Mouse (Mus musculus) neural tube, embryonic 12.5 days (tissue): Measurements from ENCODE around the gene Smim7. TPM values are rescaled to one million over a fixed set of nuclear protein-coding genes. Genes with fewer than 3 reads are reported as not detected.

Source experiments
- ATAC-seq: fragments of 200-750 bp; cut with Nextera tagmentation; 2 replicates; pipeline ENCODE4 v1.8.0; 2017; ENCODE audit warnings: low read depth, mild to moderate bottlenecking, moderate TSS enrichment, moderate library complexity; ENCODE audit not compliant: low FRiP score
- H3K27ac ChIP-seq: fragments of 300-500 bp; sonication (generic); 2 replicates; pipeline ENCODE4 v1.5.1; 2016
- H3K27me3 ChIP-seq: fragments of 300-500 bp; sonication (generic); replicated peaks from 2 replicates; pipeline ENCODE4 v1.6.1; 2016; ENCODE audit warnings: mild to moderate bottlenecking
- H3K36me3 ChIP-seq: fragments of 300-500 bp; sonication (generic); 2 replicates; pipeline ENCODE4 v1.6.1; 2016; ENCODE audit warnings: mild to moderate bottlenecking
- H3K4me1 ChIP-seq: fragments of 300-500 bp; sonication (generic); 2 replicates; pipeline ENCODE4 v1.6.1; 2016
- H3K4me2 ChIP-seq: fragments of 300-500 bp; sonication (generic); replicated peaks from 2 replicates; pipeline ENCODE4 v1.6.1; 2016; ENCODE audit warnings: mild to moderate bottlenecking
- H3K4me3 ChIP-seq: fragments of 300-500 bp; sonication (generic); 2 replicates; pipeline ENCODE4 v1.5.1; 2016
- H3K9ac ChIP-seq: fragments of 300-500 bp; sonication (generic); 2 replicates; pipeline ENCODE4 v1.6.1; 2016; ENCODE audit warnings: mild to moderate bottlenecking
- H3K9me3 ChIP-seq: fragments of 300-500 bp; sonication (generic); 2 replicates; pipeline ENCODE4 v1.6.1; 2016; ENCODE audit warnings: mild to moderate bottlenecking
- WGBS: fragments of 180-500 bp; shearing (Covaris S2); methylation state at CpG from one replicate; pipeline ENCODE4 v1.1.7; 2016; 5-methylcytosine and 5-hydroxymethylcytosine counted together
- polyA plus RNA-seq: library from polyadenylated mRNA; unstranded; fragments of >200 nt; fragmentation: Nextera tagmentation; extraction: Ambion mirVana; gene quantifications from 2 replicates; pipeline ENCODE4 v1.2.1, GENCODE M21; 2016

Gene Smim7
- polyA plus RNA-seq = 129 and 130 TPM in 2 replicates

DNA sequence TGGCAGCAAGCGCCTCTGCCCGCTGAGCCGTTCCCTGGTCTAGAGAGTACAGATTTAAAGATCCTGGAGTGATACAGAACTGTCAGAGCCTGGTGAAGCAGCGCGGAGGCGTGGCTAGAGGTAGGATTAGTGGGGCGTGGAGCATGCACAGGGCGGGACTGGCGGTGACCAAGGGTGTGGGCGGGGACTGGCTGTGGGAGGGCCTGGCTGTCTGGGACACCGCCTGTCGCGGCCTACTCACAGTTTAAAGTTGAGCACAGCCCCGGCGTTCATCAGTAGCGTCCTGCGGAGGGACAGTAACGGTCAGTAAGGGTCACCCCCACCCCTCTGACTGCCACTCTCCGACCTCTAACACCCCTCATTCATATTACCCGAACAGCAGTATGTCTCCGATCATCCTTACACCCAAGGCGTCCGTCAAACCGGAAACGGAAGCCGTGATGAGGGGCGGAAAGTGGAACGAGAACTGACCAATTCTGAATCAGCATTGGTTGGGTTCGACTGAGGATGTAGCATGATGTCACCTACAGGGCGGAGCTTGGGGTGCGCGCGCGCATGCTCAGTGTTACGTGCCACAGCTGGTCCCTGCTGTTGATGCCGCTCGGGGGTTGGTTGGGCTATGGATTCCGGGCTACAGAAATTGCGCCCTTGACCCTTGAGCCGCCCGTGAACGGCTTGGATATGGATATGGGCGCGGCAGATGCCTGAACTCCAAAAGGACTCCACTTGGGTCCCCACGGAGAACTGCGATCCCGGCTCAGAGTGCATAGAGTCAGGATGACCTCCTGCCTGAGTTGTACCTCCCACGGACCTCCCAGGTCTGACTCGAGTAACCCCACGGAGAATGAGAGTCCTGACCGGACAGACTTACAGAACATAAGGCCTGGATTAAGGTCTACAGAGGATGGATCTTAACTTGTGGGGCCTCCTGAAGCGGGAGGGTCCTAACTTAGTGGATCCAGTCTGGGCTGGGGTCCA, at the start of gene Smim7:
TSS of gene Smim7 (minus strand) at position 456 of the 978 bp plus-strand sequence.
- WGBS = under 1% methylated on average over 52 of the region's 52 CpGs
- H3K9ac ChIP-seq = peak within 1 kb of the TSS; percentile 74
- H3K36me3 ChIP-seq = peaks cover 34% of the 10 kb centered on the region
- peak; percentile 98 for ATAC-seq
- peaks cover 23% of the 10 kb centered on the region for H3K4me1 ChIP-seq
- H3K4me3 ChIP-seq = peak within 1 kb of the TSS; percentile 63
- H3K27ac ChIP-seq = peak within 1 kb of the TSS; percentile 77
- H3K4me2 ChIP-seq = peak within 1 kb of the TSS; percentile 97
- H3K27me3 ChIP-seq = no peaks in the 10 kb centered on the region
- no peaks in the 10 kb centered on the region for H3K9me3 ChIP-seq

DNA sequence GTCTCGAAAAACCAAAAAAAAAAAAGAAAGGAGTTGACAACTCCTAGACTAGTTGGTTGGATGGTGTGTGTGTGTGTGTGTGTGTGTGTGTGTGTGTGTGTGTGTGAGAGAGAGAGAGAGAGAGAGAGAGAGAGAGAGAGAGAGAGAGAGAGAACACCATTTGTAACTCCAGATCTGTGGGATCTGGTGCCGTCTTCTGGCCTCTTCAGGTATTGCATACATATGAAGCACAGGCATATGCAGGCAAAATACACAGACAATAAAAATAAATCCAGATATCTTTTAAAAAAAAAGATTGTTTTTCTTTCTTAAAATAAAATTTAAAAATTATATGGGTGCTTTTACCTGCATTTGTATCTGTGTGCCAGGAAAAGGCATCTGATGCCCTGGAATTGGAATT, 19.3 kb upstream of the Smim7 start:
- Histone ChIP-seq H3K4me2 (no peak overlapping the region), H3K9ac (no peak overlapping the region), H3K4me1 (no peaks in the 10 kb centered on the region), H3K27me3 (no peaks in the 10 kb centered on the region), H3K27ac (no peak overlapping the region), H3K4me3 (no peak overlapping the region), H3K36me3 (no peaks in the 10 kb centered on the region), H3K9me3 (no peaks in the 10 kb centered on the region)
- WGBS = 64% methylated on average over 2 of the region's 2 CpGs
- no peak for ATAC-seq

DNA sequence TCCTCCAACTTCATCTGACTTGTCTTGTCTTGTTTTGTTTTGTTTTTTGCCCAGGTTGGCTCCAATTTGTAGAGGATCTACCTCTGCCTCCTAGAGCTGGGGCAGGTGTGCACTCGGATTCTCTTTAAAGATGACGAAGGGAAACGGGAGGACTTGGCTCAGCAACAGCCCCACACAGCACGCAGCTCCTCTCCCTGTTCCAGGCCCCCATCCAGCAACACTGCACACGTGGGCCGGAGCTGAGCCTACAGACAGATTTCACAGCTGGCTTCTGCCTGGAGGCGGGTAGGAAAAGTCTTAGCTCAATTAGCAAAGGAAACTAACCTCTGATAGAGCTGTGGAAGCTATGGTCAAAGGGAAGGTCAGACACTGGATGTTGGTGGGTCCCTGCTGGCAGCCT, 18.4 kb upstream of the Smim7 start:
- WGBS = 88% methylated on average over 7 of the region's 7 CpGs
- H3K4me3 ChIP-seq = no peak overlapping the region
- H3K4me1 ChIP-seq = no peaks in the 10 kb centered on the region
- no peaks in the 10 kb centered on the region for H3K9me3 ChIP-seq
- H3K9ac ChIP-seq = no peak overlapping the region
- no peaks in the 10 kb centered on the region for H3K27me3 ChIP-seq
- no peak for ATAC-seq
- no peaks in the 10 kb centered on the region for H3K36me3 ChIP-seq
- H3K4me2 ChIP-seq = no peak overlapping the region
- no peak overlapping the region for H3K27ac ChIP-seq

GRCm38 (mm10) chr8:72588865-72589264, 18.0 kb upstream of the Smim7 start:
- H3K9me3 ChIP-seq = no peaks in the 10 kb centered on the region
- no peak overlapping the region for H3K4me3 ChIP-seq
- no peaks in the 10 kb centered on the region for H3K27me3 ChIP-seq
- no peaks in the 10 kb centered on the region for H3K36me3 ChIP-seq
- WGBS = 90% methylated on average over 10 of the region's 10 CpGs
- H3K4me2 ChIP-seq = no peak overlapping the region
- H3K27ac ChIP-seq = no peak overlapping the region
- H3K4me1 ChIP-seq = no peaks in the 10 kb centered on the region
- no peak for ATAC-seq
- no peak overlapping the region for H3K9ac ChIP-seq

DNA sequence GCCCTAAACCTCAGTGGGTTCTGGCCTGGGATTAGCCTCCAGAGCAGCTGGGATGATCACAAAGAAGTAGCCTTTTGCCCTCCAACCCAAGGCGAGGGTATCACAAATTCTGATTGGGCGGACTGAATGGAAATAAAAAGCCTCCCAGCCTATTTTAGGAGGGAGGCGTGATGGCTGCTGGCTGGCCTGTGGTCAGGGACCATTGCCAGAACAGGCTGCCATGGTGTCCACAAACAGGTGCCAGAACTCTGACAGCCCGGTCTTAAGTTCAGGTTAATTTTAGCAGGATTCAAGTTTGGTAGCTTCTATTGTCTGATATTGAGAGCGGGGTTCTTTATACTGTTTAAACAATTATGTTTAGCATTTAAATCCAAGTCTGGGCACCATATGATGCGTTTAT, 16.9 kb upstream of the Smim7 start:
- H3K27ac ChIP-seq = no peak overlapping the region
- H3K9ac ChIP-seq = no peak overlapping the region
- H3K36me3 ChIP-seq = no peaks in the 10 kb centered on the region
- no peaks in the 10 kb centered on the region for H3K9me3 ChIP-seq
- H3K4me3 ChIP-seq = no peak overlapping the region
- H3K4me1 ChIP-seq = no peaks in the 10 kb centered on the region
- 71% methylated on average over 6 of the region's 6 CpGs for WGBS
- ATAC-seq = no peak
- H3K27me3 ChIP-seq = no peaks in the 10 kb centered on the region
- no peak overlapping the region for H3K4me2 ChIP-seq

GRCm38 (mm10) chr8:72584390-72584789, 13.5 kb upstream of the Smim7 start:
- Histone ChIP-seq H3K27ac (no peak overlapping the region), H3K9me3 (no peaks in the 10 kb centered on the region), H3K36me3 (peaks cover 4% of the 10 kb centered on the region; the same call in 1 of the 2 replicates), H3K4me3 (no peak overlapping the region), H3K4me2 (no peak overlapping the region), H3K4me1 (no peaks in the 10 kb centered on the region), H3K27me3 (no peaks in the 10 kb centered on the region), H3K9ac (no peak overlapping the region)
- ATAC-seq = no peak
- WGBS = 80% methylated on average over 6 of the region's 6 CpGs

DNA sequence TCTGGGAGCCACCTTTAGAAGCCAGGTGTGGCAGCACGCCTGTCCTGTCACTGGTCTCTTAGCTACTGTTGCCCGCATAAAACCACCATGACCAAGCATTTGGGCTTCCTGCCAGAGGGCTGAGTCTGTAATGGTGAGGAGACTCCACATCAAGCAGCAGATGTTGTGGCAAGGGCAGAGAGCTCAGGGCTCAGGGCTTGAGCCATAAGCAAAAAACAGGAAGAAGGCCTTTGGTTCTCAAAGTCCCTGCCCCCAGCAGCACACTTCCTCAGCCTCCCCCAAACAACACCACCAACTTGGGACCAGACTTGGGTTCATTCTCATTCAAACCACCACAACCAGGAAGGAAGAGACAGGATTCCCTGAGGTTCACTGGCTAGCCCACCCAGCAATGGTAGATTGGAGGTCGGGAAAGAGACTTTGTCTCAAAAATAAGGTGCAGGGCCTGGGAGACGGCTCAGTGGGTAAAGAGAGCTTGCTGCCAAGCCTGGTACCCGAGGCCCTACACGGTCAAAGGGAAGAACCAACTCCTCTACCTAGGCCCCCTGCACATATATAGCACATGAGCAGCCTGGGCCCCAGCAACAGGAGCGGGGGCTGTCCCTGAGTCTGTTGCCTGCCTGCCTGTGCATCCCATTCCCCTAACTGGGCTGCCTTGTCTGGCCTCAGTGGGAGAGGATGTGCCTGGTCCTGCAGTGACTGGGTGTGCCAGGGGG, 12.3 kb upstream of the Smim7 start:
- no peak overlapping the region for H3K9ac ChIP-seq
- H3K4me3 ChIP-seq = no peak overlapping the region
- peaks cover 4% of the 10 kb centered on the region; the same call in 1 of the 2 replicates for H3K36me3 ChIP-seq
- no peak overlapping the region for H3K4me2 ChIP-seq
- H3K9me3 ChIP-seq = no peaks in the 10 kb centered on the region
- H3K27ac ChIP-seq = no peak overlapping the region
- H3K27me3 ChIP-seq = no peaks in the 10 kb centered on the region
- ATAC-seq = 0 out of 2 replicates have a peak, but pooled peaks have one; percentile 27
- no peaks in the 10 kb centered on the region for H3K4me1 ChIP-seq
- WGBS = 79% methylated on average over 7 of the region's 7 CpGs

DNA sequence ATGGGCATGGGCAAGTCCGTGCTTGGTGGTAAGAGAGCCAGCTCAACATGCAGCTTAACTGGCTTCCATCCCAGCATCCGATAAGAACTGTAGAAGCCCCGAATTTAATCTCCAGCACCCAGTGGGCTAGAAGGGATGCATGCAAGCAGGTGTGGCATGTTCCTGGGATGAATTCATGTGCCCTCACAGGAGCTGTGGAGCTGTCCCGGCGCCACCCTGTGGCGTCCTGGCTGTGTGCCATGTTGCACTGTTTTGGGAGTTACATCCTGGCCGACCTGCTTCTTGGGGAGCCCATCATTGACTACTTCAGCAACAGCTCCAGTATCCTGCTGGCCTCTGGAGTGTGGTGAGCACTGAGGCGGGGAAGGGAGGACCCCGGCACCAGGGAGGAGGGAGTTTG, 8.5 kb upstream of the Smim7 start:
- no peak overlapping the region for H3K27ac ChIP-seq
- no peaks in the 10 kb centered on the region for H3K4me1 ChIP-seq
- no peak overlapping the region for H3K4me2 ChIP-seq
- no peak overlapping the region for H3K9ac ChIP-seq
- H3K4me3 ChIP-seq = no peak overlapping the region
- WGBS = 73% methylated on average over 9 of the region's 9 CpGs
- no peaks in the 10 kb centered on the region for H3K27me3 ChIP-seq
- H3K36me3 ChIP-seq = peaks cover 4% of the 10 kb centered on the region; the same call in 1 of the 2 replicates
- H3K9me3 ChIP-seq = no peaks in the 10 kb centered on the region
- ATAC-seq = no peak

DNA sequence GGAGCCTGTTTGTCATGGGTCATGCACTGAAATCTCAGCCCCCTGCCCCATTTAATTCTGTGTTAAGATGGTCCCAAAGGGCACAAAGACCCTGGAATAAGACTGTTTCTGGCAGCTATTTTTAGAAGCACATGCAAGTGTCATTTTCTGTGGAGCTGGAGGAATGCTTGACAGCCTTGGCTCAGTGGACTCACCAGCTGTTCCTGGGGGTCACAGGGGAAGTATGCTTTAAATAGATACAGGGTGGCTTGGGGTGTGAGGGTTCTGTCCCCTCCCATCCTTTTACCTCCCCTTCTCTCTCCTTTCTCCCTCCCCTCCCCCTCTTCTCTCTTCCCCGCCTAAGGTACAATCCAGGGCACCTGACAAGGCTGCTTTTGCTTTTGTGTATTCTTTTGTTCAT, 7.1 kb upstream of the Smim7 start:
- 75% methylated on average over 1 of the region's 1 CpGs for WGBS
- no peak for ATAC-seq

DNA sequence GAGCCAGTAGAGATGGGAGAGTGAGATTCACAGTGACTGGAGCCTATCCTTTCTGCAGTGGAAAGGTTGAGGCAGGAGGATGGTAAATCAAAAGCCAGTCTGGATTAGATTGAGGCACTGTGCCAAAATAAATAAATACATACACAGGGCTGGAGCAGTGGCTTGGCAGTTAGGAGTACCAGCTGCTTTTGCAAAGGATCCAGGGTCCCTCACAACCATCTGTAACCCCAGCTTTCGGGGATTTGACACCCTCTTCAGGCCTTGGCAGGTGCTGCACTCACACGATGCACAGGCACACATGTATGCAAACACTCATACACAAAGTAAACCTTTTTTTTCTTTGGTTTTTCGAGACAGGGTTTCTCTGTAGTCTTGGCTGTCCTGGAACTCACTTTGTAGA, 6.4 kb upstream of the Smim7 start:
- Histone ChIP-seq H3K36me3 (peaks cover 4% of the 10 kb centered on the region; the same call in 1 of the 2 replicates), H3K27ac (no peak overlapping the region), H3K9ac (no peak overlapping the region), H3K4me1 (peaks cover 11% of the 10 kb centered on the region), H3K4me2 (no peak overlapping the region), H3K4me3 (no peak overlapping the region), H3K27me3 (no peaks in the 10 kb centered on the region), H3K9me3 (no peaks in the 10 kb centered on the region)
- WGBS = 83% methylated on average over 3 of the region's 3 CpGs
- ATAC-seq = no peak

More for the DNA sequence above, 7.1 kb upstream of the Smim7 start:
- Histone ChIP-seq H3K9me3 (no peaks in the 10 kb centered on the region), H3K4me3 (no peak overlapping the region), H3K27ac (no peak overlapping the region), H3K27me3 (no peaks in the 10 kb centered on the region), H3K36me3 (peaks cover 4% of the 10 kb centered on the region; the same call in 1 of the 2 replicates), H3K4me2 (no peak overlapping the region), H3K4me1 (peaks cover 4% of the 10 kb centered on the region), H3K9ac (no peak overlapping the region)

- Histone ChIP-seq H3K27ac (no peak overlapping the region), H3K36me3 (peaks cover 4% of the 10 kb centered on the region; the same call in 1 of the 2 replicates), H3K27me3 (no peaks in the 10 kb centered on the region), H3K4me3 (no peak overlapping the region), H3K9me3 (no peaks in the 10 kb centered on the region), H3K4me1 (peaks cover 14% of the 10 kb centered on the region), H3K4me2 (no peak overlapping the region), H3K9ac (no peak overlapping the region)
- no peak for ATAC-seq
- 94% methylated on average over 6 of the region's 6 CpGs for WGBS
These were observed 5.0 kb upstream of the Smim7 start for GRCm38 (mm10) chr8:72575915-72576314.

DNA sequence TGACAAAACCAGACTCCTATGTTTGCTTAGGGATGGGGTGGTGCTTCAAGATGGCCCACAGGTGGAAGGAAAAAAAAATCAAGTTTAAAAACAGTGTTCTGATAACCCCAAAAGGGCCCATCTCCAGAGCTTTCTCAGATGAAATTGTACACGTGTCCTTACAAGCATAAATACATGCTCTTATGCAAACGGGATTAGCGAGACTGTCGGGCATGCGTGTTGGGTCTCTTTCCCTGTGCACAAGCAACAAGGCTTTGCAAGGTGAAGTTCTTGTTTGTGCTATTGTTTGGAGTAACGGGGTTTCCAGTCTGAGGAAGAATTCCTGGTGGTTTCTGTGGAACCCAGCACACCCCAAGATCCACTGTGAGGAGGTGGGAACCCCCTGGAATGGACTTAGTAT, 2.6 kb upstream of the Smim7 start:
- WGBS = 87% methylated on average over 6 of the region's 6 CpGs
- Histone ChIP-seq H3K27ac (no peak overlapping the region), H3K4me2 (0 out of 2 replicates have a peak overlapping the region, but pooled peaks have one; percentile 12), H3K36me3 (peaks cover 9% of the 10 kb centered on the region), H3K4me1 (peaks cover 23% of the 10 kb centered on the region), H3K27me3 (no peaks in the 10 kb centered on the region), H3K9ac (no peak overlapping the region), H3K9me3 (no peaks in the 10 kb centered on the region), H3K4me3 (no peak overlapping the region)
- no peak for ATAC-seq
